Mouse (Mus musculus): ENCODE measurements around the gene Ankrd13b. TPM values are rescaled to one million over a fixed set of nuclear protein-coding genes. Genes with fewer than 3 reads are reported as not detected.

The Ankrd13b gene
- polyA plus RNA-seq, 1 experiment from 2014 or later, result 30.0 TPM

GRCm38 (mm10) chr11:77508068-77509021 is 18.9 kb upstream of the Ankrd13b start:
- ATAC-seq (peak; percentile 58), DNase-seq (ENCODE audit: low read depth, low spot score) (no peak)
- H3K27me3 ChIP-seq, result no peaks in the 10 kb centered on the region
- CTCF ChIA-PET, result interaction anchor here (0.7 to 2.4 kb wide), 12 partner anchors 8 to 121 kb away, joined by 3 to 12 read pairs (median 4); partner anchors contain the start of gene Gm10392
- POLR2A ChIA-PET, result interaction anchor here (0.9 to 1.4 kb wide), 4 partner anchors 12 to 99 kb away, joined by 3 to 7 read pairs (median 4); partner anchors contain the start of gene Taok1
- in situ Hi-C loops (cut with MboI; ENCODE audit: low pct_unique_long_range_greater_than_20kb), result loop anchor here (25.0 kb wide), 1 partner anchor 304 kb away; no protein-coding TSS in a partner anchor
- TF ChIP-seq CTCF (IDR thresholded peaks at IDR 0.05), result no peak

GRCm38 (mm10) chr11:77507426-77507825 is 17.9 kb upstream of the Ankrd13b start:
- ChIA-PET POLR2A (interaction anchor here (0.9 to 1.4 kb wide), 3 partner anchors 11 to 100 kb away, joined by 3 to 4 read pairs (median 3); partner anchors contain the start of gene Taok1), CTCF (interaction anchor here (0.8 to 2.4 kb wide), 7 partner anchors 8 to 122 kb away, joined by 3 to 12 read pairs (median 8); no protein-coding TSS in a partner anchor)
- ATAC-seq (no peak), DNase-seq (ENCODE audit: low read depth, low spot score) (no peak)
- TF ChIP-seq CTCF (IDR thresholded peaks at IDR 0.05), result no peak
- no peaks in the 10 kb centered on the region for H3K27me3 ChIP-seq
- in situ Hi-C loops (cut with MboI; ENCODE audit: low pct_unique_long_range_greater_than_20kb), result loop anchor here (25.0 kb wide), 1 partner anchor 305 kb away; no protein-coding TSS in a partner anchor

GRCm38 (mm10) chr11:77506941-77507340 is 17.5 kb upstream of the Ankrd13b start:
- DNase-seq (ENCODE audit: low read depth, low spot score), result no peak
- in situ Hi-C loops (cut with MboI; ENCODE audit: low pct_unique_long_range_greater_than_20kb), result loop anchor here (25.0 kb wide), 1 partner anchor 305 kb away; no protein-coding TSS in a partner anchor
- no peaks in the 10 kb centered on the region for H3K27me3 ChIP-seq
- POLR2A ChIA-PET, result no interaction called here
- no peak for TF ChIP-seq CTCF (IDR thresholded peaks at IDR 0.05)
- CTCF ChIA-PET, result interaction anchor here (1.7 to 2.1 kb wide), 3 partner anchors 10 to 123 kb away, joined by 8 to 12 read pairs (median 9); no protein-coding TSS in a partner anchor
- ATAC-seq, result no peak

- ATAC-seq, result no peak
- H3K27me3 ChIP-seq, result no peaks in the 10 kb centered on the region
- ChIA-PET CTCF (interaction anchor here (3.5 kb wide), 1 partner anchor 15 kb away, joined by 11 read pairs; no protein-coding TSS in a partner anchor), POLR2A (no interaction called here)
- DNase-seq (ENCODE audit: low read depth, low spot score), result no peak
- no peak for TF ChIP-seq CTCF (IDR thresholded peaks at IDR 0.05)
- in situ Hi-C loops (cut with MboI; ENCODE audit: low pct_unique_long_range_greater_than_20kb), result loop anchor here (25.0 kb wide), 1 partner anchor 306 kb away; no protein-coding TSS in a partner anchor
Observed at GRCm38 (mm10) chr11:77506273-77506672, 16.8 kb upstream of the Ankrd13b start.

- POLR2A ChIA-PET, result no interaction called here
- TF ChIP-seq CTCF (IDR thresholded peaks at IDR 0.05), result no peak
- DNase-seq (ENCODE audit: low read depth, low spot score) (no peak), ATAC-seq (no peak)
- no peaks in the 10 kb centered on the region for H3K27me3 ChIP-seq
- in situ Hi-C loops (cut with MboI; ENCODE audit: low pct_unique_long_range_greater_than_20kb), result loop anchor here (25.0 kb wide), 1 partner anchor 307 kb away; no protein-coding TSS in a partner anchor
- CTCF ChIA-PET, result interaction anchor here (3.5 kb wide), 1 partner anchor 14 kb away, joined by 11 read pairs; no protein-coding TSS in a partner anchor
Observed at GRCm38 (mm10) chr11:77505291-77505980, 16.0 kb upstream of the Ankrd13b start.

- H3K27me3 ChIP-seq, result no peaks in the 10 kb centered on the region
- in situ Hi-C loops (cut with MboI; ENCODE audit: low pct_unique_long_range_greater_than_20kb), result loop anchor here (25.0 kb wide), 1 partner anchor 308 kb away; no protein-coding TSS in a partner anchor
- TF ChIP-seq CTCF (IDR thresholded peaks at IDR 0.05), result no peak
- CTCF ChIA-PET, result interaction anchor here (3.5 kb wide), 1 partner anchor 13 kb away, joined by 11 read pairs; no protein-coding TSS in a partner anchor
- POLR2A ChIA-PET, result no interaction called here
- DNase-seq (ENCODE audit: low read depth, low spot score), result no peak
- ATAC-seq, result no peak
Observed at GRCm38 (mm10) chr11:77504377-77504776, 14.9 kb upstream of the Ankrd13b start.

- TF ChIP-seq CTCF (IDR thresholded peaks at IDR 0.05), result no peak
- ChIA-PET CTCF (interaction anchor here (3.5 kb wide), 1 partner anchor 12 kb away, joined by 11 read pairs; no protein-coding TSS in a partner anchor), POLR2A (interaction anchor here (0.7 to 1.2 kb wide), 2 partner anchors 9 to 317 kb away, joined by 3 to 4 read pairs; no protein-coding TSS in a partner anchor)
- DNase-seq (ENCODE audit: low read depth, low spot score), result no peak
- in situ Hi-C loops (cut with MboI; ENCODE audit: low pct_unique_long_range_greater_than_20kb), result loop anchor here (25.0 kb wide), 1 partner anchor 309 kb away; no protein-coding TSS in a partner anchor
- H3K27me3 ChIP-seq, result no peaks in the 10 kb centered on the region
- no peak for ATAC-seq
Observed at GRCm38 (mm10) chr11:77503511-77503910, 14.0 kb upstream of the Ankrd13b start.

- in situ Hi-C loops (cut with MboI; ENCODE audit: low pct_unique_long_range_greater_than_20kb), result loop anchor here (25.0 kb wide), 1 partner anchor 310 kb away; no protein-coding TSS in a partner anchor
- ATAC-seq (no peak), DNase-seq (ENCODE audit: low read depth, low spot score) (no peak)
- no peaks in the 10 kb centered on the region for H3K27me3 ChIP-seq
- ChIA-PET POLR2A (interaction anchor here (1.2 kb wide), 1 partner anchor 10 kb away, joined by 4 read pairs; no protein-coding TSS in a partner anchor), CTCF (interaction anchor here (1.8 to 3.8 kb wide), 2 partner anchors 36 to 185 kb away, joined by 5 to 18 read pairs; no protein-coding TSS in a partner anchor)
- no peak for TF ChIP-seq CTCF (IDR thresholded peaks at IDR 0.05)
Observed at GRCm38 (mm10) chr11:77502481-77502880, 13.0 kb upstream of the Ankrd13b start.

GRCm38 (mm10) chr11:77501971-77502370 is 12.5 kb upstream of the Ankrd13b start:
- no peak for TF ChIP-seq CTCF (IDR thresholded peaks at IDR 0.05)
- ChIA-PET POLR2A (interaction anchor here (0.7 to 1.4 kb wide), 2 partner anchors 11 to 845 kb away, joined by 4 to 6 read pairs; no protein-coding TSS in a partner anchor), CTCF (interaction anchor here (0.9 to 3.8 kb wide), 7 partner anchors 9 to 184 kb away, joined by 3 to 18 read pairs (median 5); partner anchors contain the start of gene Ankrd13b)
- no peaks in the 10 kb centered on the region for H3K27me3 ChIP-seq
- ATAC-seq, result no peak
- in situ Hi-C loops (cut with MboI; ENCODE audit: low pct_unique_long_range_greater_than_20kb), result loop anchor here (25.0 kb wide), 1 partner anchor 310 kb away; no protein-coding TSS in a partner anchor
- no peak for DNase-seq (ENCODE audit: low read depth, low spot score)

Measured in Patski (cell line).